Mouse (Mus musculus) neural tube, embryonic 12.5 days (tissue): ENCODE data around the gene Zfp628. TPM values are rescaled to one million over a fixed set of nuclear protein-coding genes. Genes with fewer than 3 reads are reported as not detected.

ENCODE experiments used
- ATAC-seq: fragments of 200-750 bp; cut with Nextera tagmentation; 2 replicates; pipeline ENCODE4 v1.8.0; 2017; ENCODE audit warnings: low read depth, mild to moderate bottlenecking, moderate TSS enrichment, moderate library complexity; ENCODE audit not compliant: low FRiP score
- H3K27ac ChIP-seq: fragments of 300-500 bp; sonication (generic); 2 replicates; pipeline ENCODE4 v1.5.1; 2016
- H3K27me3 ChIP-seq: fragments of 300-500 bp; sonication (generic); replicated peaks from 2 replicates; pipeline ENCODE4 v1.6.1; 2016; ENCODE audit warnings: mild to moderate bottlenecking
- H3K36me3 ChIP-seq: fragments of 300-500 bp; sonication (generic); 2 replicates; pipeline ENCODE4 v1.6.1; 2016; ENCODE audit warnings: mild to moderate bottlenecking
- H3K4me1 ChIP-seq: fragments of 300-500 bp; sonication (generic); 2 replicates; pipeline ENCODE4 v1.6.1; 2016
- H3K4me2 ChIP-seq: fragments of 300-500 bp; sonication (generic); replicated peaks from 2 replicates; pipeline ENCODE4 v1.6.1; 2016; ENCODE audit warnings: mild to moderate bottlenecking
- H3K4me3 ChIP-seq: fragments of 300-500 bp; sonication (generic); 2 replicates; pipeline ENCODE4 v1.5.1; 2016
- H3K9ac ChIP-seq: fragments of 300-500 bp; sonication (generic); 2 replicates; pipeline ENCODE4 v1.6.1; 2016; ENCODE audit warnings: mild to moderate bottlenecking
- H3K9me3 ChIP-seq: fragments of 300-500 bp; sonication (generic); 2 replicates; pipeline ENCODE4 v1.6.1; 2016; ENCODE audit warnings: mild to moderate bottlenecking
- WGBS: fragments of 180-500 bp; shearing (Covaris S2); methylation state at CpG from one replicate; pipeline ENCODE4 v1.1.7; 2016; 5-methylcytosine and 5-hydroxymethylcytosine counted together
- polyA plus RNA-seq: library from polyadenylated mRNA; unstranded; fragments of >200 nt; fragmentation: Nextera tagmentation; extraction: Ambion mirVana; gene quantifications from 2 replicates; pipeline ENCODE4 v1.2.1, GENCODE M21; 2016

Zfp628 gene
- polyA plus RNA-seq, 1 experiment from 2014 or later = 4.4 TPM

DNA sequence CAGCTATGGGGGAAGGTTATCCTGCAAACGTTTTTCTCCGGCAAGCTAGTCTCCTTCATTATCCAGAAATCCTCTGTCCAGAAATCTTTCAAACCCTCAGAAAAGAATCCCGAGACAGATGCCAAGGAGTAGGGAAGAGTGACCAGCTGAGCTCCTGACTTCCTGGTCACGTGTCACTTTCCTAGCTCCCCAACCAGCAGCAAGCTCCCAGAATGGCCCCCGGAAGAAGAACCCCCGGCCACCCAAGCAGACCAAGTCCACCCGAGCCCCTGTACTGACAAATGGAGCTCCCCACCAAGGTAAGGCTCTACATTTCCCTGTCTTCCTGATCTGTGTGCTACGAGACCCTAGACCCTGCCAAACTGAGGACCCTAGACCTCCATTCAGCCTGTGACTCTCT is 12.7 kb downstream of the Zfp628 start:
- H3K9me3 ChIP-seq = no peaks in the 10 kb centered on the region
- H3K4me3 ChIP-seq = no peak overlapping the region
- H3K4me2 ChIP-seq = no peak overlapping the region
- no peak overlapping the region for H3K9ac ChIP-seq
- WGBS = 68% methylated on average over 8 of the region's 8 CpGs
- H3K27ac ChIP-seq = no peak overlapping the region
- no peaks in the 10 kb centered on the region for H3K36me3 ChIP-seq
- no peaks in the 10 kb centered on the region for H3K27me3 ChIP-seq
- H3K4me1 ChIP-seq = peaks cover 50% of the 10 kb centered on the region
- no peak for ATAC-seq

DNA sequence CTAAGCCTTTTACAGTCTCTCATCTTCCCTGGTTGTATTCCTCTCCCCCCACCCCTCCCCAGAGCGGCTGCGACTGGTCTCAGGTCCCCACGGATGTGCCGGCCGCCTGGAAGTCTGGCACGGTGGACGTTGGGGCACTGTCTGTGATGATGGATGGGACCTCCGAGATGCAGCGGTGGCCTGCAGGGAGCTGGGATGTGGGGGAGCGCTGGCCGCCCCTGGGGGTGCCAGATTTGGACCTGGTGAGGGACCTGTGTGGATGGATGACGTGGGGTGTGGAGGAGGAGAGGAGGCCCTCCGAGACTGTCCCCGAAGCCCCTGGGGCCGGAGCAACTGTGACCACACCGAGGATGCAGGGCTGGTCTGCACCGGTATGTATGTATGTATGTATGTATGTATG is 13.3 kb downstream of the Zfp628 start:
- Histone ChIP-seq H3K4me1 (peaks cover 44% of the 10 kb centered on the region), H3K9me3 (no peaks in the 10 kb centered on the region), H3K9ac (peak overlapping the region; percentile 36; the same call in 1 of the 2 replicates), H3K27me3 (no peaks in the 10 kb centered on the region), H3K4me3 (no peak overlapping the region), H3K36me3 (no peaks in the 10 kb centered on the region), H3K27ac (no peak overlapping the region), H3K4me2 (no peak overlapping the region)
- ATAC-seq = no peak
- WGBS = 73% methylated on average over 17 of the region's 17 CpGs

DNA sequence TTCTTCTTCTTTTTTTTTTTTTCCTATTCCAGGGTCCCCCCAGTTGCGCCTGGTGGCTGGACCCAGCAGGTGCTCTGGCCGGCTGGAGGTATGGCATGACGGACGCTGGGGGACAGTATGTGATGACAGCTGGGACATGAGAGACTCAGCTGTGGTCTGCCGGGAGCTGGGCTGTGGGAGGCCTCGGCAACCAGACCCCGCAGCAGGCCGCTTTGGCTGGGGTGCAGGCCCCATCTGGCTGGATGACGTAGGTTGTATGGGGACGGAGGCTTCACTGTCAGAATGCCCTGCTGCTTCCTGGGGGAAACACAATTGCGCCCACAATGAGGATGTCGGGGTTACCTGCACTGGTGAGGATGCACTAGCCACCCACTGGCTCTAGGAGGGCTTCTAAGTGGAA is 18.1 kb downstream of the Zfp628 start:
- Histone ChIP-seq H3K9me3 (no peaks in the 10 kb centered on the region), H3K4me3 (no peak overlapping the region), H3K36me3 (no peaks in the 10 kb centered on the region), H3K27ac (no peak overlapping the region), H3K9ac (no peak overlapping the region), H3K4me1 (peaks cover 3% of the 10 kb centered on the region; the same call in 1 of the 2 replicates), H3K4me2 (no peak overlapping the region), H3K27me3 (no peaks in the 10 kb centered on the region; the same call in 1 of the 2 replicates)
- 72% methylated on average over 12 of the region's 12 CpGs for WGBS
- ATAC-seq = no peak

DNA sequence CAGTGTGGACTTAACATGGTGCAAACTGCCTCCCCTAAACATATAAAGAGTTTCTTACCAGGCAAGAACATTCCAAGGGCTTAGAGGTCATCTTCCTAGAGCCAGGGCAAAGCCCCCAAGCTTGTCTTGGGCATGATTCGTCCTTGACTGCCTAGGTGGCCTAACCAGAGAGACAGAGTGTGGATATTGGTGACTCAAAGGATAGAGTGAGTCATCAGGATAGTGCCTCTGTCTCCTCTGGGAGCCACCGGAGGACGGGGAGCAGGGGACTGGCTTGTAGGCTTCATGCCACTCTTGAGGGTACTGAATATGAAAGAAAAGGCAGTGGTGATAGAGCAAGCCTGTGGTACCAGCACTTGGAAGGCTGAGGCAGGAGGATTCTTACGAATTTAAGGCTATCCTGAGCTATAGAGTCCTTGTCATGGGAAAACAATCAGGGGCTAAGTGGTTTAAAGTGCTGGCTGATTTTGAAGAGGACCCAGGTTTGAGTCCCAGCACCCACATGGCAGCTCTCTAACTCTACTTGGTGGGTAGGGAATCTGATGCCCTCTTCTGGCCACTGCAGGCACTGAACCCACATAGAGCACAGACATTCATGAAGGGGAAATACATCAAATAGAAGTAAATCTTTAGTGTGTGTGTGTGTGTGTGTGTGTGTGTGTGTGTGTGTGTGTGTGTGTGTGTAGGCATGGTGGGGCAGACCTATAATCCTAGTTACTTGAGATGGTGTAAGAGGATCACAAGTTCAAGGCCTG is 19.3 kb downstream of the Zfp628 start:
- no peak overlapping the region for H3K9ac ChIP-seq
- H3K4me2 ChIP-seq = no peak overlapping the region
- no peaks in the 10 kb centered on the region for H3K9me3 ChIP-seq
- H3K36me3 ChIP-seq = no peaks in the 10 kb centered on the region
- 87% methylated on average over 4 of the region's 4 CpGs for WGBS
- H3K27ac ChIP-seq = no peak overlapping the region
- no peaks in the 10 kb centered on the region for H3K4me1 ChIP-seq
- ATAC-seq = no peak
- no peaks in the 10 kb centered on the region; the same call in 1 of the 2 replicates for H3K27me3 ChIP-seq
- no peak overlapping the region for H3K4me3 ChIP-seq

DNA sequence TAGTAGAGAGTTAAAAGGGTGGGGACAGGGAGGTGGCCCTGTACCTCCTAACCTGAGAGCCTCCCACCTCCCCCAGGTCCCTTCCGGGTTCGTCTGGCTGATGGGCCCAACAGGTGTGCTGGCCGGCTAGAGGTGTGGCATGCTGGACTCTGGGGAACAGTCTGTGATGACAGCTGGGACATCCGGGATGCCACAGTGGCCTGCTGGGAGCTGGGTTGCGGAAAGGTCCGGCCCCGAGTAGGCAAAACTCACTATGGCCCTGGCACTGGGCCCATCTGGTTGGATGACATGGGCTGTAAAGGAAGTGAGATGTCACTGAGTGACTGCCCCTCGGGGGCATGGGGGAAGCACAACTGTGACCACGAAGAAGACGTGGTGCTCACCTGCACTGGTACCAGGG is 21.8 kb downstream of the Zfp628 start:
- Histone ChIP-seq H3K4me2 (no peak overlapping the region), H3K36me3 (no peaks in the 10 kb centered on the region), H3K4me3 (no peak overlapping the region), H3K27ac (no peak overlapping the region), H3K9ac (no peak overlapping the region), H3K4me1 (no peaks in the 10 kb centered on the region), H3K9me3 (no peaks in the 10 kb centered on the region), H3K27me3 (no peaks in the 10 kb centered on the region; the same call in 1 of the 2 replicates)
- no peak for ATAC-seq
- 80% methylated on average over 10 of the region's 10 CpGs for WGBS

DNA sequence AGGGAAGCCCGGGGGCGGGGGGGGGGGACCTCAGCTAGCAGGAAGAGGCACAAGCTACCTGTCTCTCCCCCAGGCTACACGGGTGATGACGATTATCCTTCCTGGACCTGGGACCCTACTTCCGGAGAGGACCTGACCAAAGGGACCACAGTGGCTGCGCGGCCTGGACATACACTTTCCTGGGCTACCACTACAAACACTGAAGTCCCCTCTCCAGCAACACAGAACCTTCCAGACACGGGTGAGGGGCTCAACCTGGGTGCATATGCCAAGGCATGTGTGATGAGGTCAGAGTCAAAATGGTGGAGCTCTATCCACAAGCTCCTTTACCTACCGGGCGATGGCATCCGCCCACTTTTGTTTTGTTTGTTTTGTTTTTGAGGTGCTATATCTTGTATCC is 22.4 kb downstream of the Zfp628 start:
- no peak overlapping the region for H3K4me3 ChIP-seq
- no peak for ATAC-seq
- no peaks in the 10 kb centered on the region for H3K4me1 ChIP-seq
- no peak overlapping the region for H3K4me2 ChIP-seq
- WGBS = 80% methylated on average over 10 of the region's 11 CpGs
- H3K27ac ChIP-seq = no peak overlapping the region
- H3K27me3 ChIP-seq = no peaks in the 10 kb centered on the region; the same call in 1 of the 2 replicates
- no peak overlapping the region for H3K9ac ChIP-seq
- H3K9me3 ChIP-seq = no peaks in the 10 kb centered on the region
- no peaks in the 10 kb centered on the region for H3K36me3 ChIP-seq

DNA sequence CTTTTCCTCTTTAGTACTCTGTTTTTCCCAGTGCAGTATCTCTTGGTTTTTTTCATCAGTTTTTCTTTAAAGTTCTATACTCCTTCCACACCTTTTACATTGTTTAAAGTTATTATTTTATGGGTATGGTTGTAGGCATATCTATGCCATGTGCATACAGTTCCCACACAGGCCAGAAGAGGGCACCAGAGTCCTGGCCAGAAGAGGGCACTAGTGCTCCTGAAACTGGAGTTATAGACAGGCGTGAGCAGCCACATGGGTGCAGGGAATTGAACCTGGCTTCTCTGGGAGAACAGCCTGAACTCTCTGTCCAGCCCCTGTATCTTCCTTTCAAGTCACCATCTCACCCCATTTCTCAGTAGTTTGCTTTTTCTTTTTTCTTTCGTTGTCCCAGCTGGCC is 23.4 kb downstream of the Zfp628 start:
- H3K27me3 ChIP-seq = no peaks in the 10 kb centered on the region; the same call in 1 of the 2 replicates
- no peak overlapping the region for H3K4me3 ChIP-seq
- no peak overlapping the region for H3K27ac ChIP-seq
- WGBS = 35% methylated on average over 2 of the region's 2 CpGs
- no peaks in the 10 kb centered on the region for H3K9me3 ChIP-seq
- no peak overlapping the region for H3K9ac ChIP-seq
- H3K36me3 ChIP-seq = no peaks in the 10 kb centered on the region
- no peaks in the 10 kb centered on the region for H3K4me1 ChIP-seq
- ATAC-seq = no peak
- H3K4me2 ChIP-seq = no peak overlapping the region

DNA sequence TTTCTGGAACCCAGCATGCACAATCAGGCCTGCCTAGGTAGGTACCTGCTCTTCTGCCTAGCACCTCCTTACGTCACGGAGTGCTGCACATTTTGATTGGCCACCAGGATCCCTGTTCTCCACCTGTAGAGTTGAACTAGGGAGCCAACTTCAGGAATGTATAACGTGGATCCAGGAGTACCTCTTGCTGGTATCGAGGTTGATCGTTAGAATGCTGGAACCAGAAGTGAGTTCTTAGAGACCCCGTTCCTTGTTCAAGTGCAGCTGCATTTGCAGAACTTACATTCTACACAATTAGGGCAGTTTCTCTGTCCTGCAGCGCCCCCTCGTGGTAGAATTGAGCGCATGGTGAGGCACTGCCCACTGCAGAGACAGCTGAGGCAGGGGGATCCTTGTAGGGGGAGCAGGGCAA is 25.1 kb downstream of the Zfp628 start:
- 17% methylated on average over 9 of the region's 9 CpGs for WGBS
- Histone ChIP-seq H3K4me2 (no peak overlapping the region), H3K9ac (no peak overlapping the region), H3K4me3 (no peak overlapping the region), H3K36me3 (no peaks in the 10 kb centered on the region), H3K27ac (no peak overlapping the region), H3K4me1 (no peaks in the 10 kb centered on the region), H3K9me3 (no peaks in the 10 kb centered on the region), H3K27me3 (no peaks in the 10 kb centered on the region; the same call in 1 of the 2 replicates)
- peak; percentile 25; the same call in 1 of the 2 replicates for ATAC-seq

DNA sequence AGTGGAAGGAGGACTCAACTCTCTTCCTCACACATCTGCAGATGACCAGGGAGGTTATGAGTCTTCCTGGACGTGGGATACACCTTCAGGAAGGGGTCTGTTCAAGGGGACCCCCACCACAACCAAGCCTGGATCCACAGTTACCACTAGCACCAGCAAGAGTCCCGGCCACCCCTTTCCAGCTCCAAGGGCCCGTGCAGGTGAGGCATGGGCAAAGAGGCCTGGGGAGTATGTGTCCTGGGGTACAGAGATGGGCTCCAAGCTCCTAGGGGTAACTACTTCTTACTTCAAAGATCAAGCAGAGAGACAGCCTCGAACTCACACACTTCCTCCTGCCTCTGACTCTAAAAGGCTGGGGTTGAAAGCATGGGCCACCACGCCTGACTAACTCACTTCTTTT is 27.7 kb downstream of the Zfp628 start:
- no peak overlapping the region for H3K4me3 ChIP-seq
- no peaks in the 10 kb centered on the region for H3K9me3 ChIP-seq
- H3K27ac ChIP-seq = no peak overlapping the region
- no peak overlapping the region for H3K4me2 ChIP-seq
- WGBS = 55% methylated on average over 5 of the region's 5 CpGs
- no peaks in the 10 kb centered on the region for H3K4me1 ChIP-seq
- no peak overlapping the region for H3K9ac ChIP-seq
- no peaks in the 10 kb centered on the region for H3K36me3 ChIP-seq
- no peak for ATAC-seq
- H3K27me3 ChIP-seq = no peaks in the 10 kb centered on the region

DNA sequence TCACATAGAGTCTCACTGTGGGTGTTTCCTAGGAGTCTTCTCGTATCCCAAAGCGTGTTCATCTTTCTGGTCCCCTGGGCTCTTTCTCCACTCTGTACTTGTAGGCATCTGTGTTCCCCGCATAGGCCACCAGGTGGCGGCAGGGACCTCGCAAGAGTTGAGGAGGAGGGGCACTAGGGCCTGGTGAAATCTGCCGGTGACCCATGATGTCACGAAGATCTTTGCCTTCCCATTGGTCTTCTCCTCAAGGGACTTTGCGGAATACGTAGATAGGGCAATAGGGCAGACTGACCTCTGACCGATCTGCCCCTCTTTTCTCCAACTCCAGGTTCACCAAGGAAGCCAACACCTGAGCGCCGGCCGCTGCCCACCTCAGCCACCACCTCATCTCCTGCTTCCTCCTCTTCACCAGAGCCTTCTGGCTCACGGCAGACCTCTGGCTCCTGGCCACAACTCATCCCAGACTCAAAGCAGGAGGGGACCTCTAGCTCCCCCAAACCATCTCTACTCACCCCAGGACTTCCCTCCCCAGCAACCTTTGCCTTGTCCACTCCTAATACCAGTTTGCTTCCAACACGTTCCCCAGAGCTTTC is 28.3 kb downstream of the Zfp628 start:
- Histone ChIP-seq H3K9ac (no peak overlapping the region), H3K36me3 (no peaks in the 10 kb centered on the region), H3K4me3 (no peak overlapping the region), H3K27me3 (no peaks in the 10 kb centered on the region), H3K4me2 (peak overlapping the region; percentile 50), H3K27ac (no peak overlapping the region), H3K4me1 (no peaks in the 10 kb centered on the region), H3K9me3 (no peaks in the 10 kb centered on the region)
- WGBS = 15% methylated on average over 15 of the region's 15 CpGs
- ATAC-seq = peak; percentile 68; the same call in 1 of the 2 replicates

DNA sequence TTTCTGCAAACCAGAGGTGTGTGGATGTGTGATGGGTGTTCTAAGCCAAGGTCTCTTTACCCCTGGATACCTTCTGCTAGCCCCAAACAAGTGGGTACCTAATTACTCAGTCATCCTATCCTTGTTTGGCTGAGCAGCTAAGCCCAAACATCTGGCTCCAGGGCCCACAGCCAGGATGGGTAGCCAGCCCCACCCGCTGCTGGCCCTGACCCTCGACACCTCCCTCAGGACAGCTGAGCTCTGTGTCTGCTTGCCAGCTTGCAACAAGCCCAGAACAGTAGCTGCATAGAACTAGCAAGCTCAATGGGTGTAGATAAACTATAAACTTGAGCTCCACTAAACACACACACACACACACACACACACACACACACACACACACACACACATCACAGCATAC is 32.8 kb downstream of the Zfp628 start:
- Histone ChIP-seq H3K9ac (no peak overlapping the region), H3K27me3 (no peaks in the 10 kb centered on the region), H3K4me2 (no peak overlapping the region), H3K36me3 (no peaks in the 10 kb centered on the region), H3K4me1 (no peaks in the 10 kb centered on the region), H3K27ac (no peak overlapping the region), H3K4me3 (no peak overlapping the region), H3K9me3 (no peaks in the 10 kb centered on the region)
- ATAC-seq = no peak
- WGBS = 53% methylated on average over 2 of the region's 2 CpGs

DNA sequence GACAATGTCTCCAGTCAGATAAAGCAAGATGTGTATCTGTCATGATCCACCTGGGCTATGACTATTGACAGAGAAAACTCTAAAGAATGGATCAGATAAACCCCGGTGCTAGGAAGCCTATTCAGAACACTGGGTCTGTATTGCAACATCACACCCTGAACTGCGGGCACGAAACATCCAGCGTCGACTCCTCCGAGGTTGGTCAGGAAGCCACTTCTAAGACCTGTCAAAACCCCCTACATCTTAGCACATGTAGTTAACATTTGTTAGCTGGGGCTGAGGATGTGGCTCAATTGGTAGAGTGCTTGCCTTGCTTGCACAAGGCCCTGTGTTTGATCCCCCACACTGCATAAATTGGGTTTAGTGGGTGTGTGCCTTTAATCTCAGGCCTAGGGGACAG is 33.4 kb downstream of the Zfp628 start:
- Histone ChIP-seq H3K9me3 (no peaks in the 10 kb centered on the region), H3K9ac (no peak overlapping the region), H3K27ac (no peak overlapping the region), H3K27me3 (no peaks in the 10 kb centered on the region), H3K4me1 (no peaks in the 10 kb centered on the region), H3K4me3 (no peak overlapping the region), H3K36me3 (no peaks in the 10 kb centered on the region), H3K4me2 (no peak overlapping the region)
- ATAC-seq = no peak
- WGBS = 82% methylated on average over 6 of the region's 6 CpGs
